Mouse (Mus musculus) CH12.LX (cell line): ENCODE results near the gene 2410004B18Rik.

Source experiments
- CTCF ChIP-seq, 2 experiments: IDR thresholded peaks in 1 of 2; conservative IDR thresholded peaks in 1 of 2; 2 replicates each; pipeline ENCODE4 v1.5.1; 2011 to 2012; ENCODE audit warnings: low read depth in 2 of 2, low read length in 2 of 2, improper control_type of control experiment in 1 of 2, inconsistent platforms in 1 of 2, mild to moderate bottlenecking in 1 of 2, moderate library complexity in 1 of 2
- ETS1 ChIP-seq: conservative IDR thresholded peaks from 2 replicates; pipeline ENCODE4 v1.6.1; 2012; ENCODE audit warnings: low read depth, mild to moderate bottlenecking, inconsistent platforms, low read length, improper control_type of control experiment, moderate library complexity
- HCFC1 ChIP-seq: IDR thresholded peaks from 2 replicates; pipeline ENCODE4 v1.6.1; 2012; ENCODE audit warnings: low read depth, mild to moderate bottlenecking, inconsistent platforms, low read length, improper control_type of control experiment
- JUN ChIP-seq: IDR thresholded peaks from 2 replicates; pipeline ENCODE4 v1.6.1; 2011; ENCODE audit warnings: low read depth, mild to moderate bottlenecking, low read length, improper control_type of control experiment, moderate library complexity; ENCODE audit not compliant: insufficient read depth
- JUND ChIP-seq: conservative IDR thresholded peaks from 2 replicates; pipeline ENCODE4 v1.6.1; 2011; ENCODE audit warnings: low read depth, low read length, improper control_type of control experiment
- MYC ChIP-seq: IDR thresholded peaks from 2 replicates; pipeline ENCODE4 v1.6.1; 2011; ENCODE audit warnings: low read depth, mild to moderate bottlenecking, improper control_type of control experiment, low read length
- POLR2A ChIP-seq: IDR thresholded peaks from 2 replicates; pipeline ENCODE4 v1.6.1; 2011; ENCODE audit warnings: low read depth, mild to moderate bottlenecking, improper control_type of control experiment, low read length
- RAD21 ChIP-seq: IDR thresholded peaks from 2 replicates; pipeline ENCODE4 v1.6.1; 2011; ENCODE audit warnings: low read depth, mild to moderate bottlenecking, low read length, improper control_type of control experiment, moderate library complexity
- TCF12 ChIP-seq: IDR thresholded peaks from 2 replicates; pipeline ENCODE4 v1.6.1; 2014; ENCODE audit warnings: low read depth, mild to moderate bottlenecking, inconsistent platforms, low read length, improper control_type of control experiment
- USF1 ChIP-seq: IDR thresholded peaks from 2 replicates; pipeline ENCODE4 v1.6.1; 2014; ENCODE audit warnings: low read depth, mild to moderate bottlenecking, inconsistent platforms, low read length, improper control_type of control experiment
- USF2 ChIP-seq: conservative IDR thresholded peaks from 2 replicates; pipeline ENCODE4 v1.6.1; 2011; ENCODE audit warnings: low read depth, low read length, improper control_type of control experiment
- ZNF384 ChIP-seq: IDR thresholded peaks from 2 replicates; pipeline ENCODE4 v1.6.1; 2012; ENCODE audit warnings: low read depth, low read length, improper control_type of control experiment, inconsistent platforms

GRCm38 (mm10) chr3:145904850-145905776 is 32.7 kb upstream of the 2410004B18Rik start:
- TF ChIP-seq CTCF (conservative IDR thresholded peaks at IDR 0.05 in 1 of 2, IDR thresholded peaks at IDR 0.05 in 1 of 2; ENCODE audit: low read depth in 2 of 2, low read length in 2 of 2) (peak; percentile 80 to 98), RAD21 (peak; percentile 100), HCFC1 (no peak), ZNF384 (peak; percentile 93), USF2 (no peak), TCF12 (0 out of 2 replicates have a peak, but pooled peaks have one; percentile 38), USF1 (no peak), ETS1 (no peak), MYC (no peak), JUN (no peak), POLR2A (no peak), JUND (no peak)
